Mouse (Mus musculus): ENCODE data around the gene Vmn1r218. TPM values are rescaled to one million over a fixed set of nuclear protein-coding genes. Genes with fewer than 3 reads are reported as not detected.
"Not testable (repeated sequence)": the region's sequence is repeated elsewhere in the genome, so short reads cannot be mapped to it uniquely, and the experiment has no call there.

Gene Vmn1r218
- polyA plus RNA-seq (2015; fragmentation: Nextera tagmentation; extraction: Ambion mirVana), result 0.01 TPM in 1 of 2 replicates, not detected in the other

GRCm38 (mm10) chr13:23133099-23133498, at the start of gene Vmn1r218:
Gene Vmn1r218, plus strand, starts transcription at chr13:23133155.
- Histone ChIP-seq H3K9me3 (ENCODE audit: control insufficient read depth, low read length) (no peaks in the 10 kb centered on the region), H3K27me3 (ENCODE audit: control insufficient read depth, insufficient read depth, low read length) (no peaks in the 10 kb centered on the region), H3K36me3 (ENCODE audit: control insufficient read depth, insufficient read depth, low read length) (no peaks in the 10 kb centered on the region), H3K4me2 (replicated peaks; ENCODE audit: low read depth) (no peak within 1 kb of the TSS), H3K4me3 (ENCODE audit: low read depth, low read length) (no peak within 1 kb of the TSS), H3K9ac (ENCODE audit: low read length) (no peak within 1 kb of the TSS), H3K27ac (replicated peaks) (no peak within 1 kb of the TSS), H3K4me1 (replicated peaks; ENCODE audit: control insufficient read depth, insufficient read depth) (no peaks in the 10 kb centered on the region)
- DNase-seq (ENCODE audit: low spot score), result no peak
- ATAC-seq (ENCODE audit: low FRiP score, low TSS enrichment), result no peak
- 57% methylated on average over 3 of the region's 3 CpGs for WGBS
- TF ChIP-seq EP300 (optimal IDR thresholded peaks at IDR 0.05) (no peak), CTCF (IDR thresholded peaks at IDR 0.05; ENCODE audit: low read depth) (no peak)

GRCm38 (mm10) chr13:23094386-23094785, 38.6 kb upstream of the Vmn1r218 start:
- TF ChIP-seq EP300 (optimal IDR thresholded peaks at IDR 0.05) (no peak), CTCF (IDR thresholded peaks at IDR 0.05; ENCODE audit: low read depth) (no peak)
- no peaks in the 10 kb centered on the region for H3K9me3 ChIP-seq (ENCODE audit: control insufficient read depth, low read length)
- H3K27ac ChIP-seq (replicated peaks), result no peak overlapping the region
- H3K4me2 ChIP-seq (replicated peaks; ENCODE audit: low read depth), result no peak overlapping the region
- 49% methylated on average over 4 of the region's 4 CpGs for WGBS
- no peaks in the 10 kb centered on the region for H3K4me1 ChIP-seq (replicated peaks; ENCODE audit: control insufficient read depth, insufficient read depth)
- no peak overlapping the region for H3K4me3 ChIP-seq (ENCODE audit: low read depth, low read length)
- DNase-seq (ENCODE audit: low spot score) (no peak), ATAC-seq (ENCODE audit: low FRiP score, low TSS enrichment) (no peak)
- no peaks in the 10 kb centered on the region for H3K36me3 ChIP-seq (ENCODE audit: control insufficient read depth, insufficient read depth, low read length)
- H3K27me3 ChIP-seq (ENCODE audit: control insufficient read depth, insufficient read depth, low read length), result no peaks in the 10 kb centered on the region
- H3K9ac ChIP-seq (ENCODE audit: low read length), result no peak overlapping the region

GRCm38 (mm10) chr13:23118126-23118525, 14.8 kb upstream of the Vmn1r218 start, which contains the start of gene Vmn1r217:
Gene Vmn1r217, minus strand, starts transcription at chr13:23118226.
- not testable (repeated sequence) for H3K36me3 ChIP-seq (ENCODE audit: control insufficient read depth, insufficient read depth, low read length); H3K4me3 ChIP-seq (ENCODE audit: low read depth, low read length); ATAC-seq (ENCODE audit: low FRiP score, low TSS enrichment); H3K27me3 ChIP-seq (ENCODE audit: control insufficient read depth, insufficient read depth, low read length); H3K9ac ChIP-seq (ENCODE audit: low read length); H3K4me1 ChIP-seq (replicated peaks; ENCODE audit: control insufficient read depth, insufficient read depth); H3K27ac ChIP-seq (replicated peaks); H3K4me2 ChIP-seq (replicated peaks; ENCODE audit: low read depth); DNase-seq (ENCODE audit: low spot score); H3K9me3 ChIP-seq (ENCODE audit: control insufficient read depth, low read length)
- 75% methylated on average over 1 of the region's 1 CpGs for WGBS

- Histone ChIP-seq H3K4me2 (replicated peaks; ENCODE audit: low read depth) (no peak overlapping the region), H3K36me3 (ENCODE audit: control insufficient read depth, insufficient read depth, low read length) (no peaks in the 10 kb centered on the region), H3K27ac (replicated peaks) (no peak overlapping the region), H3K27me3 (ENCODE audit: control insufficient read depth, insufficient read depth, low read length) (no peaks in the 10 kb centered on the region), H3K4me1 (replicated peaks; ENCODE audit: control insufficient read depth, insufficient read depth) (no peaks in the 10 kb centered on the region), H3K4me3 (ENCODE audit: low read depth, low read length) (no peak overlapping the region), H3K9me3 (ENCODE audit: control insufficient read depth, low read length) (no peaks in the 10 kb centered on the region), H3K9ac (ENCODE audit: low read length) (no peak overlapping the region)
- DNase-seq (ENCODE audit: low spot score) (no peak), ATAC-seq (ENCODE audit: low FRiP score, low TSS enrichment) (no peak)
- 67% methylated on average over 2 of the region's 2 CpGs for WGBS
- TF ChIP-seq EP300 (optimal IDR thresholded peaks at IDR 0.05) (no peak), CTCF (IDR thresholded peaks at IDR 0.05; ENCODE audit: low read depth) (no peak)
Observed at GRCm38 (mm10) chr13:23120611-23121010, 12.3 kb upstream of the Vmn1r218 start.

- 55% methylated on average over 1 of the region's 1 CpGs for WGBS
- H3K9ac ChIP-seq (ENCODE audit: low read length), result no peak overlapping the region
- H3K27me3 ChIP-seq (ENCODE audit: control insufficient read depth, insufficient read depth, low read length), result no peaks in the 10 kb centered on the region
Observed at GRCm38 (mm10) chr13:23133501-23133900, 546 bp downstream of the Vmn1r218 start.

GRCm38 (mm10) chr13:23138880-23139279, 5.9 kb downstream of the Vmn1r218 start:
- TF ChIP-seq CTCF (IDR thresholded peaks at IDR 0.05; ENCODE audit: low read depth), result no peak
- TF ChIP-seq EP300 (optimal IDR thresholded peaks at IDR 0.05), result no peak
- no peak for ATAC-seq (ENCODE audit: low FRiP score, low TSS enrichment)
- Histone ChIP-seq H3K27ac (replicated peaks) (no peak overlapping the region), H3K27me3 (ENCODE audit: control insufficient read depth, insufficient read depth, low read length) (no peaks in the 10 kb centered on the region), H3K36me3 (ENCODE audit: control insufficient read depth, insufficient read depth, low read length) (no peaks in the 10 kb centered on the region), H3K4me1 (replicated peaks; ENCODE audit: control insufficient read depth, insufficient read depth) (no peaks in the 10 kb centered on the region), H3K9ac (ENCODE audit: low read length) (no peak overlapping the region), H3K4me3 (ENCODE audit: low read depth, low read length) (no peak overlapping the region), H3K4me2 (replicated peaks; ENCODE audit: low read depth) (no peak overlapping the region), H3K9me3 (ENCODE audit: control insufficient read depth, low read length) (no peaks in the 10 kb centered on the region)
- WGBS, result 87% methylated on average over 2 of the region's 2 CpGs
- DNase-seq (ENCODE audit: low spot score), result no peak

More at GRCm38 (mm10) chr13:23133501-23133900, 546 bp downstream of the Vmn1r218 start:
- Histone ChIP-seq H3K4me3 (ENCODE audit: low read depth, low read length) (no peak overlapping the region), H3K4me2 (replicated peaks; ENCODE audit: low read depth) (no peak overlapping the region), H3K4me1 (replicated peaks; ENCODE audit: control insufficient read depth, insufficient read depth) (no peaks in the 10 kb centered on the region), H3K27ac (replicated peaks) (no peak overlapping the region), H3K9me3 (ENCODE audit: control insufficient read depth, low read length) (no peaks in the 10 kb centered on the region), H3K36me3 (ENCODE audit: control insufficient read depth, insufficient read depth, low read length) (no peaks in the 10 kb centered on the region)
- TF ChIP-seq CTCF (IDR thresholded peaks at IDR 0.05; ENCODE audit: low read depth) (no peak), EP300 (optimal IDR thresholded peaks at IDR 0.05) (no peak)
- no peak for ATAC-seq (ENCODE audit: low FRiP score, low TSS enrichment)
- DNase-seq (ENCODE audit: low spot score), result no peak
